Mouse (Mus musculus): ENCODE results near the gene Abi1. TPM values are rescaled to one million over a fixed set of nuclear protein-coding genes. Genes with fewer than 3 reads are reported as not detected.

Abi1 gene
- total RNA-seq, 2 experiments from 2014 or later = 221 to 234 TPM

DNA sequence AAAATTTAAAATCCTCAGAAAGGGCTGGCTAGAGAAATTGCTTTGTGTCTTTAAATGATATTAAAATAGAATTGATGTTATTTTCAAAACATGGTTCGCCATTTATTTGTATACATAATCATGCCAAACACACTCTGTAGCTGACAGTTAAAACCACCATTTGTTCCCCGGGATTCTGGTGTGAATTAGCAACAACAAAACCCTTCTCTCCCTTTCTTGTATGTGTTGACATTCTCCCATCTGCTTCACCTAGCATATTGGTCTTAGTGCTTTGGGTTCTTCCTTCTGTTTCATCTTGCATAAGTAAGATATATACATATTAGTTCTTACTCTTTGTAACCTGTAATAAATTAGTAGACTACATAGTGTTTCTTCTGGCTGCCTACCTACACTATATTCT is 121.4 kb downstream of the Abi1 start:
- DNase-seq (ENCODE audit: low spot score in 2 of 2) = no peak
- Histone ChIP-seq H3K27ac (0 out of 2 replicates have a peak overlapping the region, but pooled peaks have one; percentile 5), H3K4me3 (no peak overlapping the region)
- no peak for TF ChIP-seq CTCF (conservative IDR thresholded peaks at IDR 0.05)

DNA sequence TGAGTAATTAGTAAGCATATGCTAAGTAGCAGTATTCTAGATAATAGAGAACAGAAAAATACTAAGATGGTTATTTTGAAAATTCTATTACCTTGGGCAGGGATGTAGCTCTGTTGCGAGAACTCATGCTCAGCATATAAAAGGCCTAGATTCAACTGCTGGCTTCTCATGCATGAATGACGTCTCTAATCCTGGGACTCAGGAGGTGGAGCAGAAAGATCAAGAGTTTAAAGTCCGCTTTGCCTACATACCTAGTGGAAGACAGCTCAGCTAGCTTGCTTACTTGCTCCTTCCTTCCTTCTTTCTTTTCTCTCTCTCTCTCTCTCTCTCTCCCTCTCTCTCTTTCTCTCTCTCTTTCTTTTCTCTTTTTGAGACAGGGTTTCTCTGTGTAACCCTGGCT is 125.6 kb downstream of the Abi1 start:
- Histone ChIP-seq H3K4me3 (no peak overlapping the region), H3K27ac (peak overlapping the region; percentile 77)
- no peak for TF ChIP-seq CTCF (conservative IDR thresholded peaks at IDR 0.05)
- DNase-seq (ENCODE audit: low spot score in 2 of 2) = no peak

- H3K4me3 ChIP-seq = no peak overlapping the region
- H3K27ac ChIP-seq = no peak overlapping the region
- DNase-seq (ENCODE audit: low spot score in 2 of 2) = no peak
- no peak for TF ChIP-seq CTCF (conservative IDR thresholded peaks at IDR 0.05)
Measured at GRCm38 (mm10) chr2:22903947-22904346, 136.1 kb downstream of the Abi1 start.

DNA sequence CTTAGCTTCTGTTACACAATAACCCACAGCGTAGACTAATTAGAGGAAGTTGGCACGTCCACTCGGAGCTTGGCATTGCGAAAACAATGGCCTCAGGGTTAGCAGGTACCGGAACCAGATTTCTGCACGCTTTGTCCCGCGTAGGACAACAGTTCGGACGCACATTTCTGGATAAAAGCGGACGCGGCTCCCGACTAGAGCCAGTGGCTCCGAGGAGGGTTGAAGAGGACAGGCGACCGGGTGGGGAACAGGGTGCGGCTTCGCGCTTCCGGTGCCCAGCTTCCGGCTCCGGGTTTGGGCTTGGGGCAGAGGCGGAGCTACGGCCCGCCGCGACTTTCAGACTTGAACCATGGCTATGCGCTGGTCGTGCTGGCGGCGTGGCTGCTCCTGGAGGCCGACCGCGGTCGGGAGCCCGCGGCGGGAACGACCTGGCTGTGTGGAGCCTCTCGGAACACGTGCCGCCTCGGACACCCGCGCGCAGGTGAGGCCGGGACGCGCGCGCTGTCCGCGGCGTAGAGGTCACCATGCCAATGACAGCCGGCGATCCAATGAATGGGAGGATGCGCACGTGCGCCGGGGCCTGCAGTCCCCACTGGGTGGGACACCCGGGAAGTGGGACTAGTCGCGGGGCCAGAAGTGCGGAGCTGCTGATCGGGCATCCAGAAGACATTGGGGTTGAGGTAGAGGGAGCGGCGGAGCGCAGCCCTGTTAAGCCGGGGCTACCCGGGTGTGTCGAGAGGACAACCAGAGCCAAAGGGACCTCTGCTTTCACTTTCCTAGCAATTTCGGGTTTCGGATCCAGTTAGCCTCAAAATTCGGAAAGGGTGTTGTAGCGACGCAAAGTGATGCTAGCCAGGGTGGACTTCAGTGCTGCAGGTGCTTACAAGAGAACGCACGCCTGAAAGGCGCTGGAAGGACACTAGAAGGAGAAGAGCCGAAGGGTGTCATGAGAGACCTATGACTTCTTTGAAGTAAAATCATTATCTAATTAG is 144.5 kb downstream of the Abi1 start, which contains the start of gene Pdss1:
Gene Pdss1 (plus strand): TSS at position 241 of the 992 bp plus-strand sequence.
- H3K4me3 ChIP-seq = peak within 1 kb of the TSS; percentile 97
- no peak for TF ChIP-seq CTCF (conservative IDR thresholded peaks at IDR 0.05)
- H3K27ac ChIP-seq = peak within 1 kb of the TSS; percentile 92
- peak; percentile 92 for DNase-seq (ENCODE audit: low spot score in 2 of 2)

- Histone ChIP-seq H3K4me3 (peak overlapping the region; percentile 97), H3K27ac (peak overlapping the region; percentile 92)
- no peak for DNase-seq (ENCODE audit: low spot score in 2 of 2)
- TF ChIP-seq CTCF (conservative IDR thresholded peaks at IDR 0.05) = no peak
Measured at GRCm38 (mm10) chr2:22894932-22895281, 145.1 kb downstream of the Abi1 start.

Other genes with a start within 250 kb of the Abi1 start
- 10 to 100 TPM; 16.2 to 19.9 TPM for gene Pdss1, start 144.7 kb downstream of the Abi1 start, total RNA-seq (2021)
- gene Acbd5, start 27.9 kb upstream of the Abi1 start, total RNA-seq (2021) = 10 to 100 TPM; 78.9 to 85.4 TPM
- under 1 TPM; 0.59 to 0.66 TPM for gene Mastl, start 115.8 kb upstream of the Abi1 start, total RNA-seq (2021)
- gene Yme1l1, start 116.1 kb upstream of the Abi1 start, total RNA-seq (2021) = 10 to 100 TPM; 93.3 to 97.6 TPM
- gene 4931423N10Rik, start 167.2 kb upstream of the Abi1 start, total RNA-seq (2021) = under 1 TPM; 0.20 to 0.38 TPM

All from layer of hippocampus, adult 2 months (tissue).